Mouse (Mus musculus) stomach, embryonic 14.5 days (tissue): ENCODE measurements at regions not wholly inside any gene's neighbourhood (a gene's known extent, or its start where the extent isn't known, plus 50 kb on each side); places are given as distances from the start of the nearest gene placed in this dataset.
A peak's percentile ranks its signal among the peaks of the same experiment; 100 is the strongest.

Experiments
- ATAC-seq: fragments of 200-750 bp; cut with Nextera tagmentation; 2 replicates; pipeline ENCODE4 v1.8.0; 2017; ENCODE audit warnings: low read depth, moderate TSS enrichment; ENCODE audit not compliant: insufficient number of reproducible peaks, insufficient read depth, low FRiP score
- H3K27ac ChIP-seq: fragments of 300-500 bp; sonication (generic); 2 replicates; pipeline ENCODE4 v1.5.1; 2014; ENCODE audit warnings: mild to moderate bottlenecking, low read length, moderate library complexity, mixed read lengths
- H3K27me3 ChIP-seq: fragments of 300-500 bp; sonication (generic); 2 replicates; pipeline ENCODE4 v1.6.1; 2014; ENCODE audit warnings: low read length, control low read depth, mixed read lengths; ENCODE audit not compliant: control insufficient read depth, insufficient read depth
- H3K36me3 ChIP-seq: fragments of 300-500 bp; sonication (generic); 2 replicates; pipeline ENCODE4 v1.6.1; 2014; ENCODE audit warnings: mild to moderate bottlenecking, control low read depth, low read length, moderate library complexity, mixed read lengths; ENCODE audit not compliant: control insufficient read depth, insufficient read depth
- H3K4me1 ChIP-seq: fragments of 300-500 bp; sonication (generic); 2 replicates; pipeline ENCODE4 v1.6.1; 2014; ENCODE audit warnings: low read length, control low read depth, mixed read lengths; ENCODE audit not compliant: control insufficient read depth, insufficient read depth
- H3K4me2 ChIP-seq: fragments of 300-500 bp; sonication (generic); replicated peaks from 2 replicates; pipeline ENCODE4 v1.6.1; 2014; ENCODE audit warnings: low read depth, low read length, control low read depth
- H3K4me3 ChIP-seq: fragments of 300-500 bp; sonication (generic); 2 replicates; pipeline ENCODE4 v1.5.1; 2014; ENCODE audit warnings: low read depth, low read length, control low read depth
- H3K9ac ChIP-seq: fragments of 300-500 bp; sonication (generic); replicated peaks from 2 replicates; pipeline ENCODE4 v1.6.1; 2014; ENCODE audit warnings: low read depth, mild to moderate bottlenecking, control low read depth, low read length, moderate library complexity, mixed read lengths
- H3K9me3 ChIP-seq: fragments of 300-500 bp; sonication (generic); 2 replicates; pipeline ENCODE4 v1.6.1; 2016; ENCODE audit warnings: low read depth, low read length, control low read depth; ENCODE audit not compliant: control insufficient read depth
- WGBS: fragments of 180-500 bp; shearing (Covaris S2); extraction: QIAGEN DNeasy Blood & Tissue Kit; methylation state at CpG from one replicate; pipeline ENCODE4 v1.1.7; 2014; 5-methylcytosine and 5-hydroxymethylcytosine counted together

GRCm38 (mm10) chr5:107048607-107049006 lies 84.5 kb downstream of the Cdc7 start:
- H3K27ac ChIP-seq, result peak overlapping the region; percentile 36; the same call in 1 of the 2 replicates
- no peak overlapping the region for H3K9ac ChIP-seq
- no peak for ATAC-seq
- WGBS, result 48% methylated on average over 5 of the region's 5 CpGs
- H3K4me2 ChIP-seq, result no peak overlapping the region
- no peaks in the 10 kb centered on the region for H3K9me3 ChIP-seq
- no peaks in the 10 kb centered on the region for H3K27me3 ChIP-seq
- H3K36me3 ChIP-seq, result no peaks in the 10 kb centered on the region
- no peak overlapping the region for H3K4me3 ChIP-seq
- peaks cover 13% of the 10 kb centered on the region; the same call in 1 of the 2 replicates for H3K4me1 ChIP-seq

GRCm38 (mm10) chr5:107050076-107050475 lies 86.0 kb downstream of the Cdc7 start:
- no peak overlapping the region for H3K9ac ChIP-seq
- no peaks in the 10 kb centered on the region for H3K36me3 ChIP-seq
- H3K4me2 ChIP-seq, result no peak overlapping the region
- no peaks in the 10 kb centered on the region for H3K27me3 ChIP-seq
- H3K9me3 ChIP-seq, result no peaks in the 10 kb centered on the region
- H3K4me1 ChIP-seq, result peaks cover 13% of the 10 kb centered on the region; the same call in 1 of the 2 replicates
- 65% methylated on average over 3 of the region's 3 CpGs for WGBS
- ATAC-seq, result no peak
- H3K27ac ChIP-seq, result no peak overlapping the region
- no peak overlapping the region for H3K4me3 ChIP-seq

GRCm38 (mm10) chr5:107051868-107052267 lies 87.7 kb downstream of the Cdc7 start:
- Histone ChIP-seq H3K27ac (peak overlapping the region; percentile 40; the same call in 1 of the 2 replicates), H3K4me3 (no peak overlapping the region), H3K4me1 (peaks cover 11% of the 10 kb centered on the region; the same call in 1 of the 2 replicates), H3K36me3 (no peaks in the 10 kb centered on the region), H3K27me3 (no peaks in the 10 kb centered on the region), H3K9me3 (no peaks in the 10 kb centered on the region), H3K4me2 (no peak overlapping the region), H3K9ac (no peak overlapping the region)
- 52% methylated on average over 10 of the region's 10 CpGs for WGBS
- ATAC-seq, result 0 out of 2 replicates have a peak, but pooled peaks have one; percentile 43

- no peaks in the 10 kb centered on the region for H3K36me3 ChIP-seq
- H3K4me3 ChIP-seq, result no peak overlapping the region
- no peaks in the 10 kb centered on the region for H3K9me3 ChIP-seq
- H3K4me2 ChIP-seq, result no peak overlapping the region
- no peaks in the 10 kb centered on the region for H3K27me3 ChIP-seq
- no peak overlapping the region for H3K27ac ChIP-seq
- WGBS, result 32% methylated on average over 6 of the region's 6 CpGs
- H3K9ac ChIP-seq, result no peak overlapping the region
- ATAC-seq, result no peak
- H3K4me1 ChIP-seq, result 0 out of 2 replicates have a peak, but pooled peaks cover 6% of the 10 kb centered on the region
These were observed 90.9 kb downstream of the Cdc7 start for GRCm38 (mm10) chr5:107054900-107055452.

GRCm38 (mm10) chr5:107055455-107055854 lies 91.3 kb downstream of the Cdc7 start:
- WGBS, result 34% methylated on average over 3 of the region's 3 CpGs
- H3K27ac ChIP-seq, result no peak overlapping the region
- no peaks in the 10 kb centered on the region for H3K36me3 ChIP-seq
- no peaks in the 10 kb centered on the region for H3K27me3 ChIP-seq
- no peak overlapping the region for H3K9ac ChIP-seq
- H3K4me2 ChIP-seq, result no peak overlapping the region
- ATAC-seq, result no peak
- H3K4me3 ChIP-seq, result no peak overlapping the region
- H3K4me1 ChIP-seq, result 0 out of 2 replicates have a peak, but pooled peaks cover 6% of the 10 kb centered on the region
- H3K9me3 ChIP-seq, result no peaks in the 10 kb centered on the region
